Mouse (Mus musculus) olfactory bulb, adult 2 months (tissue): Measurements from ENCODE around the gene Sox6.

ENCODE experiments used
- CTCF ChIP-seq: fragments of 200-500 bp; IDR thresholded peaks from 2 replicates; pipeline ENCODE4 v1.5.1; 2012; ENCODE audit warnings: low read depth, mild to moderate bottlenecking, low read length, moderate library complexity; ENCODE audit not compliant: insufficient read depth
- POLR2A ChIP-seq: fragments of 200-500 bp; IDR thresholded peaks from 2 replicates; pipeline ENCODE4 v1.6.1; 2012; ENCODE audit warnings: mild to moderate bottlenecking, low read depth, low read length, moderate library complexity; ENCODE audit not compliant: insufficient read depth

DNA sequence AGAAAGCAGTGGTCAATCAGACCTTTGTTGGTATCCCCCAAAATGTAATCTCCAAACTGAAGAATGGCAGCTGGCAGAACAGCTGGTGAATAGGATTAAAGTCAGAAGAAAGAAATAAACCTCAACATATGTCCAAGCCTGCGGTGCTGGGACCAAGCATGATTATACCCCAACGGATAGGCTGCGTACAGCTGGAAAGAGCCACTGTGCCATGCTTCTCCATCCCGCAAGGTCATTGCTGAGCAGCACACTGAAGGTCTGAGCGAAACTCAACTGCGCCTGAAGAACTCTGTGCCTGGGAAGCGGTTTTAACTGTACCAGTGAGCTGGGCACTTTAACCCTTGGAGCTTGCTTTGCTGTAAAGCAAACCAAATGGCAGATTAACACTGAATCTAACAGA lies 291.1 kb downstream of the Sox6 start:
- no peak for TF ChIP-seq CTCF
- TF ChIP-seq POLR2A, result no peak
